Mouse (Mus musculus): ENCODE measurements around the gene Emc9. TPM values are rescaled to one million over a fixed set of nuclear protein-coding genes. Genes with fewer than 3 reads are reported as not detected.
A peak's percentile ranks its signal among the peaks of the same experiment; 100 is the strongest.

Emc9 gene
- 10 to 100 TPM; 46.3 to 59.7 (median 50.8) TPM for total RNA-seq (2022)

- peak in 1 of 2 experiments; percentile 51 for DNase-seq (ENCODE audit: low spot score in 2 of 2)
These were observed at the start of gene Emc9 for GRCm38 (mm10) chr14:55584702-55585565. Gene Emc9 (minus strand): TSS chr14:55585302.

- DNase-seq (ENCODE audit: low spot score in 2 of 2): peak in 1 of 2 experiments; percentile 25
These were observed 44.2 kb upstream of the Emc9 start for GRCm38 (mm10) chr14:55629312-55629711.

- DNase-seq (ENCODE audit: low spot score in 2 of 2): no peak
These were observed 43.1 kb upstream of the Emc9 start for GRCm38 (mm10) chr14:55628077-55628827.

- DNase-seq (ENCODE audit: low spot score in 2 of 2): no peak
These were observed 33.5 kb upstream of the Emc9 start for GRCm38 (mm10) chr14:55618486-55619195.

GRCm38 (mm10) chr14:55617822-55618221 is 32.7 kb upstream of the Emc9 start, which contains the start of gene Rec8:
Gene Rec8 (plus strand): TSS chr14:55618037.
- no peak for DNase-seq (ENCODE audit: low spot score in 2 of 2)

GRCm38 (mm10) chr14:55616844-55617243 is 31.7 kb upstream of the Emc9 start:
- no peak for DNase-seq (ENCODE audit: low spot score in 2 of 2)

GRCm38 (mm10) chr14:55615876-55616275 is 30.8 kb upstream of the Emc9 start:
- DNase-seq (ENCODE audit: low spot score in 2 of 2): no peak

GRCm38 (mm10) chr14:55614565-55615178 is 29.6 kb upstream of the Emc9 start:
- DNase-seq (ENCODE audit: low spot score in 2 of 2): no peak

- DNase-seq (ENCODE audit: low spot score in 2 of 2): no peak
These were observed 28.2 kb upstream of the Emc9 start for GRCm38 (mm10) chr14:55613346-55613745.

- no peak for DNase-seq (ENCODE audit: low spot score in 2 of 2)
These were observed 23.2 kb upstream of the Emc9 start for GRCm38 (mm10) chr14:55608339-55608738.

GRCm38 (mm10) chr14:55605743-55606459 is 20.8 kb upstream of the Emc9 start:
- no peak for DNase-seq (ENCODE audit: low spot score in 2 of 2)

- no peak for DNase-seq (ENCODE audit: low spot score in 2 of 2)
These were observed 19.7 kb upstream of the Emc9 start for GRCm38 (mm10) chr14:55604823-55605222.

- peak; percentile 73 to 79 for DNase-seq (ENCODE audit: low spot score in 2 of 2)
These were observed 18.8 kb upstream of the Emc9 start for GRCm38 (mm10) chr14:55603633-55604576.

GRCm38 (mm10) chr14:55603271-55603632 is 18.1 kb upstream of the Emc9 start, which contains the start of gene Irf9:
Gene Irf9 (plus strand): TSS chr14:55603571.
- no peak for DNase-seq (ENCODE audit: low spot score in 2 of 2)

GRCm38 (mm10) chr14:55598521-55599390 is 13.7 kb upstream of the Emc9 start:
- DNase-seq (ENCODE audit: low spot score in 2 of 2): no peak

- no peak for DNase-seq (ENCODE audit: low spot score in 2 of 2)
These were observed 11.1 kb upstream of the Emc9 start for GRCm38 (mm10) chr14:55596036-55596690.

GRCm38 (mm10) chr14:55592226-55592625 is 7.1 kb upstream of the Emc9 start:
- no peak for DNase-seq (ENCODE audit: low spot score in 2 of 2)

GRCm38 (mm10) chr14:55591331-55591891 is 6.3 kb upstream of the Emc9 start, which contains the start of gene Rnf31:
Gene Rnf31 (plus strand): TSS chr14:55591708.
- peak; percentile 77 to 94 for DNase-seq (ENCODE audit: low spot score in 2 of 2)
